Mouse (Mus musculus): ENCODE data around the gene Actl7a.

DNA sequence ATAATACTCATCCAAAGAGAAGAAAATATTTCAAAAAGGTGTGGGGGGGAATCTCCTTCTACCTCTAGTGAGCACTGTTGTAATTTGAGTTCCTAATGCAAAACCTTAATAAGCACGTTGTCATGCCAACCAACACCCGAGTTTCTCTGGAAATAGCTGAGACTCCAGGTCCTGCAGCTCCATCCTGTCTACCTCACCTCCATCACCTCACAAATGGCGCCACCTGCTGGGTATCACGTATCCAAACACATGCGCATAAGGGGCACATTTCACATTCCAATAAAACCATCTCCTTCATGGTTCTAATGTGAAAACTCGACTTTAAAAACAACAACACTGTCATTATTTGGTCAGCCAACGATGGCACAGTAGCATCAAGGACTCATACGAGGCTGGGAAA is 17.4 kb upstream of the Actl7a start:
- TF ChIP-seq CTCF (IDR thresholded peaks at IDR 0.05; ENCODE audit: low read depth, low read length) (peak; percentile 18; the same call in 1 of the 2 replicates), POLR2A (IDR thresholded peaks at IDR 0.05; ENCODE audit: extremely low read depth, insufficient read depth, low read length) (no peak)

All from liver, adult 2 months (tissue).